Mouse (Mus musculus) mouse trophoblast stem cell (cell line): ENCODE data around the gene Gid4.

Experiments
- in situ Hi-C, 2 experiments: fragments of 300-500 bp; cut with MseI, MboI; formaldehyde crosslinking; loops; 2 replicates in 1 of 2; 3 replicates in 1 of 2; pipeline ENCODE4 v1.15.1; 2025

The Gid4 gene

GRCm38 (mm10) chr11:60416963-60417716 is at the start of gene Gid4:
TSS of gene Gid4 (plus strand) at chr11:60417145.
- in situ Hi-C loops = no loop called here

- in situ Hi-C loops = no loop called here
Measured at GRCm38 (mm10) chr11:60367256-60367655, 49.7 kb upstream of the Gid4 start.

GRCm38 (mm10) chr11:60368909-60369308 is 48.0 kb upstream of the Gid4 start:
- in situ Hi-C loops = no loop called here

GRCm38 (mm10) chr11:60369448-60369847 is 47.5 kb upstream of the Gid4 start:
- in situ Hi-C loops = no loop called here

- in situ Hi-C loops = no loop called here
Measured at GRCm38 (mm10) chr11:60370431-60370830, 46.5 kb upstream of the Gid4 start.

GRCm38 (mm10) chr11:60374481-60374880 is 42.5 kb upstream of the Gid4 start:
- in situ Hi-C loops = no loop called here

- in situ Hi-C loops = no loop called here
Measured at GRCm38 (mm10) chr11:60383518-60383917, 33.4 kb upstream of the Gid4 start.

GRCm38 (mm10) chr11:60384762-60385421 is 32.1 kb upstream of the Gid4 start:
- in situ Hi-C loops = no loop called here

- in situ Hi-C loops = no loop called here
Measured at GRCm38 (mm10) chr11:60385946-60386345, 31.0 kb upstream of the Gid4 start.

GRCm38 (mm10) chr11:60387944-60388343 is 29.0 kb upstream of the Gid4 start:
- in situ Hi-C loops = no loop called here

- in situ Hi-C loops = no loop called here
Measured at GRCm38 (mm10) chr11:60391346-60391745, 25.6 kb upstream of the Gid4 start.

GRCm38 (mm10) chr11:60396546-60396945 is 20.4 kb upstream of the Gid4 start:
- in situ Hi-C loops = no loop called here

- in situ Hi-C loops = no loop called here
Measured at GRCm38 (mm10) chr11:60397172-60397571, 19.8 kb upstream of the Gid4 start.

- in situ Hi-C loops = loop anchor here in 1 of 2 experiments (5.0 kb wide), 1 partner anchor 59 kb away; no protein-coding TSS in a partner anchor
Measured at GRCm38 (mm10) chr11:60406606-60407005, 10.3 kb upstream of the Gid4 start.

- in situ Hi-C loops = no loop called here
Measured at GRCm38 (mm10) chr11:60412173-60412572, 4.8 kb upstream of the Gid4 start.

GRCm38 (mm10) chr11:60412921-60413320 is 4.0 kb upstream of the Gid4 start:
- in situ Hi-C loops = no loop called here

- in situ Hi-C loops = no loop called here
Measured at GRCm38 (mm10) chr11:60416590-60416962, 369 bp upstream of the Gid4 start.

GRCm38 (mm10) chr11:60417717-60418472 is 950 bp downstream of the Gid4 start, which contains the start of gene Atpaf2:
TSS of gene Atpaf2 (minus strand) at chr11:60418457.
- in situ Hi-C loops = no loop called here

GRCm38 (mm10) chr11:60418473-60418803 is 1.5 kb downstream of the Gid4 start:
- in situ Hi-C loops = no loop called here

- in situ Hi-C loops = no loop called here
Measured at GRCm38 (mm10) chr11:60422046-60422668, 5.2 kb downstream of the Gid4 start.

GRCm38 (mm10) chr11:60423006-60423405 is 6.1 kb downstream of the Gid4 start:
- in situ Hi-C loops = no loop called here

- in situ Hi-C loops = no loop called here
Measured at GRCm38 (mm10) chr11:60426417-60426816, 9.5 kb downstream of the Gid4 start.
